Mouse (Mus musculus) hindbrain, embryonic 16.5 days (tissue): Measurements from ENCODE around the gene Ankrd33b. TPM values are rescaled to one million over a fixed set of nuclear protein-coding genes. Genes with fewer than 3 reads are reported as not detected.
A peak's percentile ranks its signal among the peaks of the same experiment; 100 is the strongest.

Source experiments
- ATAC-seq: fragments of 200-750 bp; cut with Nextera tagmentation; 2 replicates; pipeline ENCODE4 v1.8.0; 2017; ENCODE audit warnings: moderate TSS enrichment, moderate library complexity
- H3K27ac ChIP-seq: fragments of 300-500 bp; sonication (generic); 2 replicates; pipeline ENCODE4 v1.5.1; 2014; ENCODE audit warnings: low read depth, mild to moderate bottlenecking, control low read depth, low read length, moderate library complexity
- H3K27me3 ChIP-seq: fragments of 300-500 bp; sonication (generic); replicated peaks from 2 replicates; pipeline ENCODE4 v1.6.1; 2014; ENCODE audit warnings: low read length; ENCODE audit not compliant: control insufficient read depth, insufficient read depth
- H3K36me3 ChIP-seq: fragments of 300-500 bp; sonication (generic); 2 replicates; pipeline ENCODE4 v1.6.1; 2014; ENCODE audit warnings: mild to moderate bottlenecking, low read length, moderate library complexity, mixed read lengths; ENCODE audit not compliant: control insufficient read depth, insufficient read depth
- H3K4me1 ChIP-seq: fragments of 300-500 bp; sonication (generic); 2 replicates; pipeline ENCODE4 v1.6.1; 2014; ENCODE audit warnings: low read depth, low read length; ENCODE audit not compliant: control insufficient read depth, insufficient read depth
- H3K4me2 ChIP-seq: fragments of 300-500 bp; sonication (generic); 2 replicates; pipeline ENCODE4 v1.6.1; 2014; ENCODE audit warnings: mild to moderate bottlenecking, low read length, control low read depth, moderate library complexity
- H3K4me3 ChIP-seq: fragments of 300-500 bp; sonication (generic); 2 replicates; pipeline ENCODE4 v1.5.1; 2014; ENCODE audit warnings: mild to moderate bottlenecking, low read length, control low read depth, moderate library complexity
- H3K9ac ChIP-seq: fragments of 300-500 bp; sonication (generic); 2 replicates; pipeline ENCODE4 v1.6.1; 2014; ENCODE audit warnings: low read depth, mild to moderate bottlenecking, control low read depth, low read length, moderate library complexity
- H3K9me3 ChIP-seq: fragments of 300-500 bp; sonication (generic); 2 replicates; pipeline ENCODE4 v1.6.1; 2014; ENCODE audit warnings: mild to moderate bottlenecking, low read length, moderate library complexity; ENCODE audit not compliant: control insufficient read depth
- WGBS: fragments of 180-500 bp; shearing (Covaris S2); extraction: QIAGEN DNeasy Blood & Tissue Kit; methylation state at CpG from one replicate; pipeline ENCODE4 v1.1.7; 2014; 5-methylcytosine and 5-hydroxymethylcytosine counted together
- polyA plus RNA-seq: library from polyadenylated mRNA; unstranded; fragments of >200 nt; fragmentation: Nextera tagmentation; extraction: Ambion mirVana; gene quantifications from 2 replicates; pipeline ENCODE4 v1.2.1, GENCODE M21; 2015

Gene Ankrd33b
- polyA plus RNA-seq, 1 experiment from 2014 or later: 0.98 TPM

DNA sequence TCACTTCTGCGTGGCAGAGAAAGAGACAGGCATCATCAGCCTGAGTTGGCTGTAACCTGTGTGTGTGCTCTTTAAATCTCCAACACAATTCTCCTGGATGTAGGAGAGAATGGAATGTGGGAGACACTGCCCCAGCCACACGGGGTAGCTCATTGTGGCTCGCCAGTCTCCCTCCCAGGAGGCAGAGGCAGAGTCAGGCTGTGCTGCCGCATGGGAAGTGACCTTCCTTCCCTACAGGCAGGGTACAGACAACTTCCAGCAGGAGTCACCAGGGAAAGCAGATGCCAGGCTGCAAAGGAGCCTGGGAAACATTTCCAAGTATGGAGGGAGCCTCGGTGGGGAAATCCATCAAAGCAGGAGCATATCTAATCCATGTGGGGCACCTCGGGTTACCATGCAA lies 62.3 kb downstream of the Ankrd33b start:
- no peaks in the 10 kb centered on the region for H3K27me3 ChIP-seq
- H3K27ac ChIP-seq: no peak overlapping the region
- no peak overlapping the region for H3K4me3 ChIP-seq
- H3K9ac ChIP-seq: no peak overlapping the region
- WGBS: 43% methylated on average over 6 of the region's 6 CpGs
- H3K9me3 ChIP-seq: peaks cover 3% of the 10 kb centered on the region; the same call in 1 of the 2 replicates
- H3K36me3 ChIP-seq: no peaks in the 10 kb centered on the region
- ATAC-seq: no peak
- H3K4me2 ChIP-seq: no peak overlapping the region
- H3K4me1 ChIP-seq: no peaks in the 10 kb centered on the region

DNA sequence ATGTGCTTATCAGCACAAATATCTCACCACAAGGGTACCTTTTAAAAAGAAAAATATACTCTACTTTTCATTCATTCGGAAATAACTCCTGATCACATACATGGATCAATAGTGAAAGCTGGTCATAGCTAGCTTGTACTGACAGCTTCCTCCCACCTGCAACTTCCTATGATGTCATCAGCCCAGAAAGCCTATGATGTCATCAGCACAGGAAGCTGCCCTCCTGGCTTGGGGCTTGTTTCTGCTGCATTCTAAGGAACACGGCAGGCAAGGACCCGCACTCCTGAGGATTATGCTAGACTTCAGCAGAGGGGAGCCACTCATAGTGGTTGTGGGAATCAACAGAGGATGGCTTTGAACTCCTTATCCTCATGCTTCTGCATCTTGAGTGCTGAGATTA lies 63.2 kb downstream of the Ankrd33b start:
- 89% methylated on average over 3 of the region's 3 CpGs for WGBS
- ATAC-seq: no peak

DNA sequence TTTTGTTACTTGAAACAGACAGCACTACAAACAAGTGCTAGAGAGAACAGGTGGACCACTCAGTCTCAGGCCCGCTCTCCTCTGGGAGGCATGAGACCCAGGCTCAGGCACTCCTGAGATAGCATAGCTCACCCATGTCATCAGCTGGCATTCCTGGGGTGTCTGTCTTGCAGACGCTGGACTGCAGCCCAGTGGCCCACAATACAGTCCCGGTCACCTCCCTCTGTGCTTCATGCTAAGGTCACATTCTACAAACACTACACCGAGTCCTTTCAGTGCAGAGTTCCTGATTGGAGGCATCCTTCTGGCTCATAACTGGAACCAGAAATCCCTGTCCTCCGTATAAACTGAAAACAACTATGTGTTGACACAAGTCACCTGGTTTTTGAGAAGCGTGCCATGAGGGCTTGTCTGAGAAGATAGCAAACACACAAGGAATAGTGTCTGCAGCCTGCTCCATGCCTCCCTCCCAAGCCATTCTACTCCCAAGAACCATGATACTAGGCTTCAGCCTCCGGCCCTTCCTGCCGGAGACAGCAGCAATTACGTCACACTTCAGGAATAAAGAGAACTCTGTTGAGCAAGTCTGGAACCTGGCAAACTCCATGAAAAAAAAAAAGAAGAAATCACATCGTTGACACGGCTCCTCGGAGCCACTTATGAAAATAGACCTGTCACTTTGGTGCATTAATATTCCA lies 65.1 kb downstream of the Ankrd33b start:
- H3K9ac ChIP-seq: no peak overlapping the region
- no peaks in the 10 kb centered on the region for H3K36me3 ChIP-seq
- ATAC-seq: no peak
- no peaks in the 10 kb centered on the region for H3K9me3 ChIP-seq
- no peaks in the 10 kb centered on the region for H3K27me3 ChIP-seq
- WGBS: 70% methylated on average over 12 of the region's 12 CpGs
- no peak overlapping the region for H3K27ac ChIP-seq
- peaks cover 8% of the 10 kb centered on the region for H3K4me1 ChIP-seq
- H3K4me3 ChIP-seq: no peak overlapping the region
- no peak overlapping the region for H3K4me2 ChIP-seq

More for the DNA sequence above, 63.2 kb downstream of the Ankrd33b start:
- peaks cover 3% of the 10 kb centered on the region; the same call in 1 of the 2 replicates for H3K9me3 ChIP-seq
- H3K27me3 ChIP-seq: no peaks in the 10 kb centered on the region
- H3K4me3 ChIP-seq: no peak overlapping the region
- H3K27ac ChIP-seq: no peak overlapping the region
- no peaks in the 10 kb centered on the region for H3K36me3 ChIP-seq
- H3K4me2 ChIP-seq: no peak overlapping the region
- peaks cover 4% of the 10 kb centered on the region for H3K4me1 ChIP-seq
- no peak overlapping the region for H3K9ac ChIP-seq

DNA sequence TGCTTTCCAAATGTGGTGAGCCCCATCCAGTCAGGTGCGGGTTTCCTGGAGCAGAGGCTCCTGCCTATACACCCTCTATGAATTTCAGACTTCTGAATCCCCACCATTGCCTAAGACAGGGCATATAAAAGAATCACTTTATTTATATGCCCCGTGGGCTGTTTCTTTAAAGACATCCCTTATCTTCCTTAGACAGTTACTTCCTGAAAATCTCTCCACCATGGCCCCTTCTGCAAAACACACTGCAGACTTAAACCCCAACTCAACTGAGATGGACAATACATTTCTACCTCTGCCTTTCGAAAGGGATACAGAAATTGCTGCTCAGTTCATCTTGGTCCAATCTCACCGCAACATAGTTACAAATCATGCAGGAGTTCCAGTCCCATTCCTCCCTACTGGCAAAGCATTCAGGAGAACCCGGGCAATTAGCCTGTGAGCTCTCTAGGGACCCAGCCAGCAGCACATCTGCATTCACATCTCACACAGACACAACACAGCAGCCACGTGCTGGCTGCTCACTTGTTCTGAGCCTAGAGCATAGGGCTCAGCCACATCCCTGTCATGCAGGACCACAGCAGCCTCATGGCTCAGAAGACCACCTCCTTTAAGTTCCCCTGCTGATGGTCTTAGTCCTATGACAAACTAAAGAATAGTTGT lies 68.1 kb downstream of the Ankrd33b start:
- Histone ChIP-seq H3K9ac (no peak overlapping the region), H3K4me1 (peaks cover 11% of the 10 kb centered on the region), H3K4me3 (no peak overlapping the region), H3K9me3 (no peaks in the 10 kb centered on the region), H3K27me3 (no peaks in the 10 kb centered on the region), H3K27ac (no peak overlapping the region), H3K4me2 (no peak overlapping the region), H3K36me3 (no peaks in the 10 kb centered on the region)
- ATAC-seq: no peak
- 54% methylated on average over 6 of the region's 6 CpGs for WGBS

DNA sequence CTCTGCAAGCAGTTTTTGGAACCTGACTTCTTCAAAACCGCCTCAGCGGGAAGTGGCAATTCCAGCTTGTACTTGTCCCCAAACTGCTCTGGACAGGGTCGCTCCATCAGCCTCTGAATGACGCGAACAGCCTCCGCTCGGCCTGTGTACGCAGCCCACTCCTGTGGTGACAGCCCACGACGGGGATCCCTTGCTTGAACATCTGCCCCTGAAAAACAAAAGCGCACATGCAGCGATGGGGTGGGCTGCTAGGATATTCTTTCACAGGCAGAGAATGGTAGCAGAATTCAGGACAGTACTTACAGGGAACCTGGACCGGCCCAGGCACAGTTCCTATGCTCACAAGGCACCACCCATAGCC lies 69.8 kb downstream of the Ankrd33b start:
- peaks cover 11% of the 10 kb centered on the region for H3K4me1 ChIP-seq
- peak; percentile 48; the same call in 1 of the 2 replicates for ATAC-seq
- peak overlapping the region; percentile 76 for H3K4me2 ChIP-seq
- H3K4me3 ChIP-seq: peak overlapping the region; percentile 43
- H3K9me3 ChIP-seq: no peaks in the 10 kb centered on the region
- no peak overlapping the region for H3K27ac ChIP-seq
- H3K27me3 ChIP-seq: no peaks in the 10 kb centered on the region
- peak overlapping the region; percentile 58; the same call in 1 of the 2 replicates for H3K9ac ChIP-seq
- 21% methylated on average over 13 of the region's 13 CpGs for WGBS
- H3K36me3 ChIP-seq: no peaks in the 10 kb centered on the region

DNA sequence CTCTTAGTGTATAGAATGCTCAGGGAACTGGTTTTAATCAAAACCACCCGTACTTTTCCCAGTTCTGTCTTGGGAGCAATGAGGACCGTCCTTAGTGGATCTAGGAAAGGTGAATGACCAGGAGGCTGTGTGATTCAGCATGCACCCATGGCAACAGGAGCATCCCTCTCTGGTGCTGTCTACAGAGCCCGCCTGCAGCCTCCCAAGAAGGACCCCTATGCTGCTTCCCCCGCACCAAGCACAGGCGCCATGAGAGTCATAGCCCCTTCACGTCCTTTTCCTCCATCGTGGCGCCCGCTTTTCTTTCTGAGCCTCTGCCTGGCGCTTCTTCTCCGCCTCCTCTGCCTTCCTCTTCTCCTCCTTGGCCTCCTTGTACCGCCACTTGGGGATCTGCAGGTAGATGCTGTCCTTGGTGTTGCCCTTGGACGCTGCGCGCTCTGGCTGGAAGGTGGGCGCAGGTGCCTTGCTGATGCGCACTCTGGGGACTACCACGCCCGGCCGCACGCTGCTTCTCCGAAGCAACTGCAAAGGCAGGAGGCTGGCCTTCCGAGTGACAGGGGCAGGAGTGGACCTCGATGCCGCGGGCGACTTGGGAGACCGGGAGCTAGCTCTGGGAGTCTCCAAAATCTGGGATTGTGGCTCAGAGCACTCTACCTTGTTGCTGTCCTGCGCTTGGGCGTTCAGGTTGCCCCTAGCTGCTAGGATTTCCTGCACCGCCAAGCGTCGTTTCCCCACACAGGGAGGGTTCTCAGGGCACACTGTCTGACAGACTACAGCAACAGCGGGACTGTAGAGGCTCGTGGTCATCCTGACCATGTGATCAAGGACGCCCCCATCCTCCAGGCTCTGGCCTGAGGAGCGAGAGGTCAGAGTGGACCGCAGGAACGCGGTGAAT lies 70.4 kb downstream of the Ankrd33b start:
- H3K4me2 ChIP-seq: peak overlapping the region; percentile 76
- WGBS: 8% methylated on average over 40 of the region's 40 CpGs
- H3K9ac ChIP-seq: peak overlapping the region; percentile 58
- H3K9me3 ChIP-seq: no peaks in the 10 kb centered on the region
- H3K4me3 ChIP-seq: peak overlapping the region; percentile 43
- peaks cover 11% of the 10 kb centered on the region for H3K4me1 ChIP-seq
- no peak overlapping the region for H3K27ac ChIP-seq
- no peaks in the 10 kb centered on the region for H3K27me3 ChIP-seq
- no peaks in the 10 kb centered on the region for H3K36me3 ChIP-seq
- peak; percentile 55 for ATAC-seq

DNA sequence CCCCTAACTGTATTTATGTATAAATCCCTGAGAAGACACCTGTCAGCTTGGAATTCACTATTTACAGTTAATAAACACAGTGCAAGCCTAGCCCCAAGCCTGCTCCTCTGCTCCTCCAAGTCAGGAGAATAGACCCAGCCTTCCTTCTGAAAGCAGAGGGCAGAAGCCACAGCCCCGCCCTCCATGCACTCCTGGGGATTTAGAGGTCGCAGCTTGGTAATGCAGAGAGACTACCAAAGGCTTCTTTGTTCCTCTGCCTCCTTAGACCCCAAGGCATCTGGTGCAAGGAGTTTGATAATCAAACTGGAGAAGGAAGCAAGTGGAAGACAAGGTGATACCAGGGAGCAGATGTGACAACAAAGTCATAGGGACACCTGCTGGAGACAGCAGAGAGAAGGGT lies 73.2 kb downstream of the Ankrd33b start:
- no peak overlapping the region for H3K4me3 ChIP-seq
- no peaks in the 10 kb centered on the region for H3K36me3 ChIP-seq
- H3K9ac ChIP-seq: no peak overlapping the region
- no peak overlapping the region for H3K4me2 ChIP-seq
- H3K9me3 ChIP-seq: no peaks in the 10 kb centered on the region
- H3K27ac ChIP-seq: no peak overlapping the region
- H3K4me1 ChIP-seq: peaks cover 7% of the 10 kb centered on the region
- WGBS: 18% methylated on average over 2 of the region's 2 CpGs
- ATAC-seq: no peak
- H3K27me3 ChIP-seq: no peaks in the 10 kb centered on the region

DNA sequence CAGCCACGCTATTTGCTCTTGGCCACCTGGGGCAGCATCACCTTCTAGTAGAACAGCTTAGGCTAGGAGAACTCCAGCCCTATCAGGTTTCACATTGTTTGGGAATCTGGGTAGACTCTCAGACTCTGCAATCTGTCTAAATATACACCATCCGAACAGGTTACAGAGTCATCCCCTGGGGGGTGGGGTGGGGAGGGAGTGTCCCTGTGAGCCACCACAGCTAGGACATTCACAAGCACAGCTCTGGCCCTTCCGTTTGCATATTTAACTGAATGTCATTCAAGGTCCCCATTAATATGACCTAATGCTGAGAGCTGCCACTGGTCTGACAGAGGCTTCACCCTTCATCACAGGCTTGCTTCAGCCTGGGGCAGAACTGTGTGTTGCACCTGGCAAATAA lies 74.9 kb downstream of the Ankrd33b start:
- Histone ChIP-seq H3K4me2 (no peak overlapping the region), H3K9me3 (no peaks in the 10 kb centered on the region), H3K4me1 (peaks cover 5% of the 10 kb centered on the region), H3K36me3 (no peaks in the 10 kb centered on the region), H3K4me3 (no peak overlapping the region), H3K27me3 (no peaks in the 10 kb centered on the region), H3K27ac (no peak overlapping the region), H3K9ac (no peak overlapping the region)
- no peak for ATAC-seq
- WGBS: 66% methylated on average over 3 of the region's 3 CpGs

DNA sequence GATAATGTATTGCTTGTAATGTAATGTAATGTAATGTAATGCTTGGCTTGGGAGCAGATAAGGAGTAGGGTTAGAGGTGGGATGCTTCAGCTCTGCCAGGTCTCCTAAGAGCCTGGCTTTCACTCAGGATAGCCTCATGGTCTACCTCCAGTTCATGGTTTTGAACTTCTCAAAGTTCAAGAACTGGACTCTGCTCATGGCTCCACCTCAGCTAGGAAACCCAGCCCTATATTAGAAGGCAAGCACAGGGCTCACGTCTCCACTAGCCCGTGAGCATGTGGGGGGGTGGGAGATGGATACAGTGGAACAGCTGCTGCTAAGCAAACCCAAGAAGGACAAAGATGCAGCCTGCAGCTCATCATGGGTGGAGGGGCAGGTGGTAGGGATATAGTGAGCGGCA lies 81.8 kb downstream of the Ankrd33b start:
- no peaks in the 10 kb centered on the region for H3K9me3 ChIP-seq

More for the DNA sequence above, 81.8 kb downstream of the Ankrd33b start:
- Histone ChIP-seq H3K4me3 (no peak overlapping the region), H3K27me3 (no peaks in the 10 kb centered on the region), H3K36me3 (no peaks in the 10 kb centered on the region), H3K9ac (no peak overlapping the region), H3K4me2 (no peak overlapping the region), H3K4me1 (no peaks in the 10 kb centered on the region; the same call in 1 of the 2 replicates), H3K27ac (no peak overlapping the region)
- no peak for ATAC-seq
- 86% methylated on average over 3 of the region's 3 CpGs for WGBS
